Mouse (Mus musculus) heart, embryonic 11.5 days (tissue): ENCODE data around the gene Map7. TPM values are rescaled to one million over a fixed set of nuclear protein-coding genes. Genes with fewer than 3 reads are reported as not detected.

Source experiments
- ATAC-seq: fragments of 200-750 bp; cut with Nextera tagmentation; replicated peaks from 2 replicates; pipeline ENCODE4 v1.8.0; 2017; ENCODE audit warnings: moderate library complexity; ENCODE audit not compliant: insufficient number of reproducible peaks, low FRiP score, low TSS enrichment
- H3K27ac ChIP-seq: fragments of 300-500 bp; sonication (generic); 2 replicates; pipeline ENCODE4 v1.5.1; 2014; ENCODE audit warnings: mild to moderate bottlenecking, low read depth, low read length
- H3K27me3 ChIP-seq: fragments of 300-500 bp; sonication (generic); 2 replicates; pipeline ENCODE4 v1.6.1; 2014; ENCODE audit warnings: mild to moderate bottlenecking, low read length, mixed read lengths; ENCODE audit not compliant: control insufficient read depth, insufficient read depth
- H3K36me3 ChIP-seq: fragments of 300-500 bp; sonication (generic); 2 replicates; pipeline ENCODE4 v1.6.1; 2014; ENCODE audit warnings: mild to moderate bottlenecking, low read length, moderate library complexity, mixed read lengths; ENCODE audit not compliant: control insufficient read depth, insufficient read depth
- H3K4me1 ChIP-seq: fragments of 300-500 bp; sonication (generic); 2 replicates; pipeline ENCODE4 v1.6.1; 2014; ENCODE audit warnings: low read length; ENCODE audit not compliant: control insufficient read depth, insufficient read depth
- H3K4me2 ChIP-seq: fragments of 300-500 bp; sonication (generic); 2 replicates; pipeline ENCODE4 v1.6.1; 2014; ENCODE audit warnings: mild to moderate bottlenecking, moderate library complexity
- H3K4me3 ChIP-seq: fragments of 300-500 bp; sonication (generic); 2 replicates; pipeline ENCODE4 v1.5.1; 2014; ENCODE audit warnings: low read depth, low read length
- H3K9ac ChIP-seq: fragments of 300-500 bp; sonication (generic); 2 replicates; pipeline ENCODE4 v1.6.1; 2014; ENCODE audit warnings: mild to moderate bottlenecking, low read depth, low read length, moderate library complexity
- H3K9me3 ChIP-seq: fragments of 300-500 bp; sonication (generic); replicated peaks from 2 replicates; pipeline ENCODE4 v1.6.1; 2016; ENCODE audit warnings: low read length; ENCODE audit not compliant: control insufficient read depth
- WGBS: fragments of 180-500 bp; shearing (Covaris S2); extraction: QIAGEN DNeasy Blood & Tissue Kit; methylation state at CpG from one replicate; pipeline ENCODE4 v1.1.7; 2014; ENCODE audit not compliant: insufficient replicate concordance; 5-methylcytosine and 5-hydroxymethylcytosine counted together
- polyA plus RNA-seq: library from polyadenylated mRNA; unstranded; fragments of >200 nt; fragmentation: Nextera tagmentation; extraction: Ambion mirVana; gene quantifications from 2 replicates; pipeline ENCODE4 v1.2.1, GENCODE M21; 2014

Gene Map7
- polyA plus RNA-seq, 1 experiment from 2014 or later = 3.9 TPM

- 52% methylated on average over 8 of the region's 9 CpGs for WGBS
- H3K27me3 ChIP-seq = 0 out of 2 replicates have a peak, but pooled peaks cover 2% of the 10 kb centered on the region
- no peak overlapping the region for H3K27ac ChIP-seq
- H3K4me2 ChIP-seq = no peak overlapping the region
- peaks cover 8% of the 10 kb centered on the region; the same call in 1 of the 2 replicates for H3K4me1 ChIP-seq
- no peaks in the 10 kb centered on the region for H3K9me3 ChIP-seq
- H3K4me3 ChIP-seq = no peak overlapping the region
- H3K9ac ChIP-seq = no peak overlapping the region
- no peak for ATAC-seq
- H3K36me3 ChIP-seq = no peaks in the 10 kb centered on the region
Observed at GRCm38 (mm10) chr10:20274022-20274421, 125.8 kb downstream of the Map7 start.

DNA sequence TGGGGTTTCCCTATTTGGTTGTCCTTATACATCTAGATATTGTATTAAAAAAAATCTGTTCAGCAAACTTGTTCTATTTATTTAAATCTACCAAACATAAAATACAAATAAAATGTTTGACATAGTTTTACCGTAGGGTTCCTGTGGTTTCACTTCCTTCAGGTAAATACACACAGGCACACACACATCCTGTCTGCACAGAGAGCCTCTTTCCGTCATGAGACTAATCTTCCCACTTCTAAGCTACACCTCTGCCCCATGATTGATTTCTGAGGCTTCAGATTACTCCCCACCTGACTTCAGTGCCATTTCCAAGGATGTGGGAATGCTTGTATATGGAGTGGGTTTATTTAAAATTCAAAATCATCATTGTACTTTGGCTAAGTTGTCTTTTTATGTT is 133.2 kb downstream of the Map7 start:
- Histone ChIP-seq H3K4me2 (no peak overlapping the region), H3K9ac (no peak overlapping the region), H3K27me3 (no peaks in the 10 kb centered on the region), H3K4me3 (no peak overlapping the region), H3K27ac (no peak overlapping the region), H3K4me1 (peaks cover 17% of the 10 kb centered on the region), H3K9me3 (no peaks in the 10 kb centered on the region), H3K36me3 (no peaks in the 10 kb centered on the region)
- ATAC-seq = no peak
- 47% methylated on average over 2 of the region's 2 CpGs for WGBS

GRCm38 (mm10) chr10:20285289-20285975 is 137.2 kb downstream of the Map7 start:
- Histone ChIP-seq H3K9ac (peak overlapping the region; percentile 56), H3K9me3 (no peaks in the 10 kb centered on the region), H3K36me3 (no peaks in the 10 kb centered on the region), H3K4me2 (peak overlapping the region; percentile 35), H3K4me3 (no peak overlapping the region), H3K27ac (peak overlapping the region; percentile 77), H3K27me3 (no peaks in the 10 kb centered on the region), H3K4me1 (peaks cover 22% of the 10 kb centered on the region)
- peak; percentile 75 for ATAC-seq
- WGBS = 17% methylated on average over 10 of the region's 10 CpGs

DNA sequence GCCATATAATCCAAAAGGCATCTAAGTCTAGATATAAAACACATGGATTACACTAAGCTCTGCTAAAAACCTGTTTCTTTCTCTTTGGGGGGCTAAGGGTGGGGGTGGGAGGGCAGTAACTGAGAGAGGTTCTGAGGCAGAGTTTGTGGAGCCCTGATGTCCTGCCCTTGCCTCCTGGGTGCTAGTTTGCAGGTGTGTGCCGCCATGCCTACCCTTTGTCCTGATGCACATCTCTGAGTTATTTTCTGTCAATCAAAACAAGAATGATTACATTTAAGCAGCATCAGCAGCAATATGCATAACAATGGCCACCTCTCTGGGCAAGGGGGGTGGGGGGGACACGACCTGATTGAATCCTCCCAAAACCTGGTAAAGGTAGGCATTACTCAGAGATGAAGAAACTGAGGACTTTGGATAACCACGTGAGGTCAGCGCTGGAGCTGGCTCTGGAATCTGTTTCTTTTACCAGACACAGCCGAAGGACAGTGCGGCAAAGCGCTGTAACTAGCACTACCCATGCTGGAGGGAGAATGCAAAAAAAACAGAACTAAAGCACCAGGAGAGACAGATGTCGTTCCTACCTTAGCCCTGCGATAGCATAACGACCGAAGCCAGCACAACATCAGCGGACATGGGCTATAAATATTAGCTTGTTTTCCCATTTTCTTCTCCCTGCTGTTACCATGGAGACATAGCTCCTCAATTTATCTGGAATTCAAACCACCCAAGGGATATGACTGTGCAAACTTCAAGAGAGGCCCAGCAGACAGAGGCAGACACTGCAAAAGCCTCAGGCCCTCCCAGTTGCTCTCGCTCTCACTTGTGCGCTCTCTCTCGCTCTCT is 137.9 kb downstream of the Map7 start:
- 53% methylated on average over 15 of the region's 15 CpGs for WGBS
- Histone ChIP-seq H3K27me3 (no peaks in the 10 kb centered on the region), H3K4me1 (peaks cover 22% of the 10 kb centered on the region), H3K4me3 (no peak overlapping the region), H3K27ac (peak overlapping the region; percentile 77), H3K9ac (peak overlapping the region; percentile 56), H3K9me3 (no peaks in the 10 kb centered on the region), H3K36me3 (no peaks in the 10 kb centered on the region), H3K4me2 (peak overlapping the region; percentile 35)
- no peak for ATAC-seq

- Histone ChIP-seq H3K4me1 (peaks cover 18% of the 10 kb centered on the region), H3K9me3 (no peaks in the 10 kb centered on the region), H3K27me3 (no peaks in the 10 kb centered on the region), H3K36me3 (no peaks in the 10 kb centered on the region), H3K27ac (no peak overlapping the region), H3K9ac (no peak overlapping the region), H3K4me3 (no peak overlapping the region), H3K4me2 (no peak overlapping the region)
- no peak for ATAC-seq
- 76% methylated on average over 6 of the region's 6 CpGs for WGBS
Observed at GRCm38 (mm10) chr10:20287369-20287768, 139.1 kb downstream of the Map7 start.

DNA sequence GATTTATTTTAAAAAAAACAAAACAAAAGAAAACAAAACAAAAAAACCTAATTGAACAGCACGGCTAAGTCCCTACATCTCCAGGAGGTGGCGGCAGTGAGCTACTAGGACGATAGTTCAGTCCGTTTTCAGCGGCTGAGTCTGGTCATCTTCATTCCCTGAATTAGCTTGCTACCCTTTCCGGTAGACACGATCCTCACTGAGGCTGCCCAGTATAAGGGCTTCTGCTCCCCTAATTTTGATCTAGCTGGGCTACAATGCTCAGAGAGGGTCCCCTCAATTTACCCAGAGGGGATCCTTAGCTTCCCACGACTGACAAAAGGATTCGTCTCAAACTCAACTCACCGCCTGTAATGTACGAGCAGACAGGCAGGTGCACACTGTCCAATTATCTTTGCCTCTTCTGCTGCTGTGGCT is 142.2 kb downstream of the Map7 start:
- peak overlapping the region; percentile 16 for H3K4me3 ChIP-seq
- WGBS = 17% methylated on average over 11 of the region's 11 CpGs
- H3K36me3 ChIP-seq = no peaks in the 10 kb centered on the region
- ATAC-seq = no peak
- H3K4me1 ChIP-seq = peaks cover 14% of the 10 kb centered on the region
- no peaks in the 10 kb centered on the region for H3K9me3 ChIP-seq
- H3K9ac ChIP-seq = no peak overlapping the region; the same call in 1 of the 2 replicates
- no peak overlapping the region for H3K27ac ChIP-seq
- H3K27me3 ChIP-seq = no peaks in the 10 kb centered on the region
- peak overlapping the region; percentile 54 for H3K4me2 ChIP-seq

- no peak for ATAC-seq
- no peak overlapping the region for H3K9ac ChIP-seq
- 66% methylated on average over 5 of the region's 5 CpGs for WGBS
- H3K4me3 ChIP-seq = no peak overlapping the region
- H3K9me3 ChIP-seq = no peaks in the 10 kb centered on the region
- H3K4me1 ChIP-seq = no peaks in the 10 kb centered on the region
- H3K36me3 ChIP-seq = no peaks in the 10 kb centered on the region
- no peaks in the 10 kb centered on the region for H3K27me3 ChIP-seq
- H3K27ac ChIP-seq = no peak overlapping the region
- H3K4me2 ChIP-seq = no peak overlapping the region
Observed at GRCm38 (mm10) chr10:20295961-20296360, 147.7 kb downstream of the Map7 start.

GRCm38 (mm10) chr10:20298152-20298920 is 150.1 kb downstream of the Map7 start:
- no peak for ATAC-seq

More at GRCm38 (mm10) chr10:20298152-20298920, 150.1 kb downstream of the Map7 start:
- no peak overlapping the region for H3K9ac ChIP-seq
- peak overlapping the region; percentile 9; the same call in 1 of the 2 replicates for H3K4me2 ChIP-seq
- H3K4me1 ChIP-seq = no peaks in the 10 kb centered on the region
- H3K9me3 ChIP-seq = no peaks in the 10 kb centered on the region
- H3K27ac ChIP-seq = peak overlapping the region; percentile 85
- H3K27me3 ChIP-seq = no peaks in the 10 kb centered on the region
- WGBS = 39% methylated on average over 3 of the region's 3 CpGs
- H3K36me3 ChIP-seq = no peaks in the 10 kb centered on the region
- no peak overlapping the region for H3K4me3 ChIP-seq
